Mouse (Mus musculus) neutrophil, adult 5-6 weeks (primary cell): Measurements from ENCODE around the gene Tmem45a. TPM values are rescaled to one million over a fixed set of nuclear protein-coding genes. Genes with fewer than 3 reads are reported as not detected.

Source experiments
- ATAC-seq: fragments of 151-379, 151-347 bp; 2 replicates; pipeline ENCODE4 v1.8.0; 2017; ENCODE audit warnings: mild to moderate bottlenecking, moderate TSS enrichment; ENCODE audit not compliant: insufficient number of reproducible peaks, poor library complexity, low FRiP score, severe bottlenecking; ENCODE audit errors: extremely low read depth
- total RNA-seq: library from RNA; stranded (forward); fragments of 200-1000 nt; gene quantifications from 2 replicates; pipeline ENCODE4 v1.2.3, GENCODE M21; 2017

The Tmem45a gene
- total RNA-seq, 1 experiment from 2014 or later, result not detected

DNA sequence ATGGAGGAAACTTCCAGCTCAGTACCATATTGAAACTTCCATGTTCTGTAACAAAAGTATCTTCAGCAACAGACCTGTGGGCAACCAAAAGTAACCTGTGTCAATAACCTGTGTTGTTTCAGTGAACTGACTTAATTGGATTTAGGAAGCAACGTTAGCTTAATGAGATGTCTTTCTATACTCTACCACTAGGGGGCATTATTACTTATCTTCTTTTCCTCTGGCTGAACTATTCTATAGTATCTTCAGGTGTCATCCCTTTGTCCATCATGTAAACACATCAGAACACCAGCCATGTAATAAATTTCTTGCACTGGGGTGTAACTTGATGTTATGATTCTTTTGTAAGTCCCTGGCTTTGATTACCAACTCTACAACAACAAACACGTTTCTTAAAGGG lies 85.5 kb downstream of the Tmem45a start:
- ATAC-seq, result 0 out of 2 replicates have a peak, but pooled peaks have one; percentile 19

DNA sequence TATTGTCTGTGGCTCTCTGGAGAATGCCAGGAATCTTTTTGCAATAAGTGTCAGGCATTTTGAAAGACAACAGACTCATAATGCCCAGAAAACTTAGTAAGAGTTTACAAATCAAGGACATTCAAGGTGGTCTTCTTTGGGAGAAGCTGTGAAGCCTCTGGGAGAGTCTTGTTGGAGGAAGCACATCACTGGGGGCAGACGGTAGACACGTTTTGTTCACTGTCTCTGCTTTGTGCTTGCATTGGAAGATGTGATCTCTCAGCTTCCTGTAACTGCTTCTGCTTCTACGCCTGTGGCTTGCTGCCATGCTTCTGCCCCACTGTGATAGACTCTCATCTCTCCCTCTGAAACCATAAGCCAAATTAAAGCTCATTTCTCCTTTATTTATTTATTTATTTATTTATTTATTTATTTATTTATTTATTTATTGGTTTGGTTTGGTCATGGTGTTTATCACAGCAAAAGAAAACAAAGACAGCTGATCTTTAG lies 86.4 kb downstream of the Tmem45a start:
- ATAC-seq, result no peak

DNA sequence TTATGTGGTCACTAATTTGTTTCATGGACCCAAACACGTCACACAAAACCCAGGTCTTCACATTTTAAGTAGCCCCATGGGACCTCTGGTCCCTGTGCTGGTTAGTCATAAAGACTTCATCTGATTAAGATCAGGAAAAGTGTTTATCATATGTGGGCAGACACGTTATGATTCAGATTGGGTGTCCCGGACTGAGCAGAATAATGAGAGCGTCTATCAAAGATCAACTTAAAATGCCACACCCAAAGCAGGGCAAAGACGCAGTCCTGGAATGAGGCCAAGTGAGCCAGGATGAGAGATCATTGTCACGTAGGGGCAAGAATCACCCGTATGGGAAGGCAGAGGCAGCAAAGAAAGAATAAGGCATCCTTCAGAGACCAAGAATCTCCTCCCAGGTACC lies 87.1 kb downstream of the Tmem45a start:
- ATAC-seq, result no peak

DNA sequence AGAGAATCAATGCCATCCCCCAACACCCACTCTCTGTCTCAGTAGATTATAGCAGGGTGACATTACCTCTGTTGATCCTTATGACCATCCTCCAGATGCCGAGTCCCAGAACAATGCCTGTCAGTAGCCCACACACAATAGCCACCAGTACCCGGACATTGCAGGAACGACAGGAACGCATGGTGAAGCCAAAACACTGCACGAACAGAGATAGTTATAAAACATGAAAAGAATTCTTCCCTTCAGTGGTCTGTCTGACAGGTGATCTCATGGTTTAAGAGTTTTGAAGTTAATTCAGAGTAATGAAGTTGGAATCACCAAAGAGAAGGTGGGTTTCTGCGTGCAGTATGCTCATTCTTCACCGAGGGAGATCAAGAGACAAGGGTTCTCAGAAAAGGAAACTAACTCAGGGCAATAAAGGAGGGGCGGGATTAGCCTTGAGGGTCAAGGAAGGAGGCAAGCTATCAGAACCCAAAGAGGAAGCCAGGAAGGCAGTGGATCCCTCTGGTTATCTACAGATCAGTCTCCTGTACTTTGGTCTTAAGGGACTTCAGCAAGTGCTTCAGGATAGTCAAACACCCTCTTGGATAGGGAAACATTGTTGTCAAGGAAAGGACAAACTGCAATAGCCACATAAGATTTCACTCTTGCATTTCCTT lies 90.4 kb downstream of the Tmem45a start, which contains the start of gene Adgrg7:
TSS of gene Adgrg7 (minus strand) at position 375 of the 659 bp plus-strand sequence.
- no peak for ATAC-seq

DNA sequence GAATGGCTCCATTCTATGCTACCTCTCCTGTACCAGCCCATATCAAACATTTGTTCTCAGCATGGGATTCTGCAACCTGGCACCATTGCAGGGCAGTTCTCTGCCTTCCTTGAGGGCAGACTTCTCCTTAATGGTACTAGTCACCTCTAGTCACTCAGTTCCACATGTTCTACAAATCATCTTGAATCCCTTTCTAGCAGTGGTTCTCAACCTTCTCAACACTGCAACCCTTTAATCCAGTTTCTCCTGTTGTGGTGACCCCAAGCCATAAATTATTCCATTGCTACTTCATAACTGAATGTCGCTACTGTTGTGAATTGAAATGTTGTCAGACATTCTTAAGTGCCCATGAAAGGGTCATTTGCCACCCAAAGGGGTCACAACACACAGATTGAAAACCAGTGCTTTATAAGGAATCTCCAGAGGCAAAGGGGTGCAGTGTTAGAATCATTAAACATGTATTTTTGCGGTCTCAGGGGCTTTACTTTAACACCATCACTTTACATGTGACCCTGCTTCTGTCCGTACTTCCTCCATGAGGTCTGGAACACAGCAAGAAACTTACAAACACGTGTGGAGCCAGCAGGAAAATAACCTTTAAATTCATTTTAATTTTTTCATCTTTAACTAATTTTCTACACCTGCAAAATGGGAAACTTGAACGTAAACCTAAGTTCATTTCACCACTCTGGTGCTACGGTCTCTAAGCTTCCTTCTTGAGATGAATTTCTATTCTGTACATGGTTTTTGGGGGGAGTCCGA lies 91.4 kb downstream of the Tmem45a start:
- ATAC-seq, result no peak

DNA sequence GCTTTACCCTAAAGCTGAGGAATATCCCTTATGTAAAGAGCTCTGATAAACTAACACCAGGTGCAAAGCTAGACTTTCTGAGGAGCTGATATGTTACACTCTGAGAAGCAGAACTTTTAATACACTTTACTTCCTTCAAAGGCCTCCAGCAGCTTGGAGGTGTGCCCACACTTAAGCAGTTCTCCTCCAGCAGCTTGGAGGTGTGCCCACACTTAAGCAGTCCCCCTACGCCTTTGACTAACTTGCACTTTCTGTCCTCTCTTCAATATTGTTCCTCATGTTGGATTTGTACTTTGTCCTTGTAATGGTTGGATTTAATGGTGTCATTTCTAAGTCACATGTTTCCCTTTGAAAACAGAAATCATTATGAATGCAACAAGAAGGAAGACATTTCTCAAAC lies 92.2 kb downstream of the Tmem45a start:
- no peak for ATAC-seq

DNA sequence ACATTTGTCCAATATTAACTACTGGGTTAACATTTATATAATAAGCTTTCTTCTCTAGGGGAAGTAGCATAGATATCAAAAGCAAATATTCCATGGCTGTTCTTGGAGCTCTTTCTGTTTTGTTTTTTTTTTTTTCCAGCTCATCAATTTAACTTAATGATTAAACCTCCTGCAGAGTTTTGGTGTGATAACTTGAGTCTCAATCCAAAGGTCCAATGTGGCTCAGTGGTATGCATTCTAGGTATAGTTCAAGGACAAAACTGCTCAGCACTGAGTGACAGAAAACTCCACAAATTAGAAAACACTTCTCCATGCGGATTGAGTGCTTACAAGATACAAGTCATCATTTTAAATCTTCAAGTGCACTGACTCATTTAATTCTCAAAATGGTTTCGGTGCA lies 100.0 kb downstream of the Tmem45a start:
- ATAC-seq, result no peak

DNA sequence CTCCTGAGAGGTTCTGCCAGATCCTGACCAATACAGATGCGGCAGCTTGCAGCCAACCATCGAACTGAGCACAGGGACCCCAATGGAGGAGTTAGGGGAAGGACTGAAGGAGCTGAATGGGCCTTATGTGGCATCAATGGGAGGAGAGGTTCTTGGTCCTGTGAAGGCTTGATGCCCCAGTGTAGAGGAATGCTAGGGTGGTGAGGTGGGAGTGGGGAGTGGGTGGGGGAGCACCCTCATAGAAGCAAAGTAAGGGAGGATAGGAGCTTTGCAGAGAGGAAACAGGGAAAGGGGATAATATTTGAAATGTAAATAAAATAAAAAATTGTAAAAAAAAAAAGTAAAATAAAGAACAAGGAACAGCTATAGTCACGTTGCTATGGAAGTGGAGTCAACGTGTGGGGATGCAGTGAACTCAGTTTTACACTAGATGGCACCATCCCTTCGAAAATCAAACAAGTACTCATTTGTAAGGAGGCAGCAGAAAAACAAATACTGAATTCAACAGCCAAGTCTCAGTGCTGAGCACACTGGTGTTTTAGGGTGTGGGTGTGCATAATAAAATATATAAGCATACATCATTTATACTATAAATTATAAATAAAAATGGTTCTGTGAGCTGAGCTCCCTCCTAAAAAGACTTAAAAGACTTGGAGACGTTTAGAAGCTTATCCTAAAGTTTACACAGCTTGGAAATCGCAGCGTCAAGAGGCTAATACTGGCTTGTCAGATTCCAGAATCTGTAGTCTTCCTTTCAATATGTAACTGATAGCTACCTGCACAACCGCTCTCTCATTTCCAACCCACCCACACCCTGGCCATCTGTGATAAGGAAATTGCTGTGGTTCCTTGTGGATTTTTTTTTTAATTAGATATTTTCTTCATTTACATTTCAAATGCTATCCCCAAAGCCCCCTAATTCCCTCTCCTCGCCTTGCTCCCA lies 114.5 kb downstream of the Tmem45a start:
- ATAC-seq, result no peak

Other genes starting within 250 kb of the Tmem45a start
- 30.0 and 34.6 TPM in 2 replicates for gene Tfg, start 168.7 kb downstream of the Tmem45a start, total RNA-seq
- not detected in 2 replicates for gene Adgrg7, start 90.3 kb downstream of the Tmem45a start, total RNA-seq
- not detected in 2 replicates for gene Lnp1, start 41.9 kb upstream of the Tmem45a start, total RNA-seq
- not detected in 2 replicates for gene Tmem45a2, start 185.2 kb upstream of the Tmem45a start, total RNA-seq
- gene Tomm70a, start 235.5 kb upstream of the Tmem45a start, total RNA-seq, result 28.1 and 36.8 TPM in 2 replicates